ENCODE assay signal across 21 mouse cellular contexts in genomic region chr12:44925901-44926300, GRCm38 (mm10).
A peak's percentile ranks its signal among the peaks of the same experiment; 100 is the strongest.
DNase-seq lines count a peak whose midpoint lies in the region; ATAC-seq lines count a peak whose summit lies in the region.
"Had no signal": no experiment of that assay in that cellular context is flagged by ENCODE, and none has a peak within 500 bp of the region (broad histone marks: within the 10 kb centered on the region; RNA-seq: fewer than 3 reads in every experiment).

No protein-coding gene starts in this region.

- peak; percentile 30 for DNase-seq in embryo, embryonic 10 days (ENCODE audit: low spot score)
- DNase-seq in embryo, embryonic 9.5 days (ENCODE audit: extremely low spot score): no peak
- peak; percentile 12 for DNase-seq in testis, postnatal 14 days (ENCODE audit: low spot score)
- DNase-seq in testis, postnatal 10 days (ENCODE audit: low spot score): no peak
- DNase-seq in embryo, embryonic 11 days: peak; percentile 10
- DNase-seq: adrenal gland, adult 2 months; adrenal gland, postnatal 25 days; cerebellum, adult 11 months; cerebellum, adult 8-10 months; gastrocnemius, adult 2 months; gastrocnemius, postnatal 25 days had no signal

- H3K36me3 ChIP-seq in forebrain, embryonic 15.5 days: no peaks in the 10 kb centered on the region
- H3K36me3 ChIP-seq: embryonic facial prominence, embryonic 15.5 days; forebrain, embryonic 10.5 days; heart, embryonic 12.5 days; hindbrain, embryonic 10.5 days; hindbrain, embryonic 15.5 days had no signal

- H3K4me2 ChIP-seq in forebrain, embryonic 15.5 days (replicated peaks): no peak overlapping the region
- H3K4me2 ChIP-seq: embryonic facial prominence, embryonic 15.5 days; heart, embryonic 12.5 days; hindbrain, embryonic 15.5 days had no signal

- no peak overlapping the region for H3K9ac ChIP-seq in forebrain, embryonic 15.5 days (replicated peaks)
- H3K9ac ChIP-seq: embryonic facial prominence, embryonic 15.5 days; heart, embryonic 12.5 days; hindbrain, embryonic 15.5 days had no signal

- no peak for ATAC-seq in forebrain, embryonic 15.5 days (replicated peaks)
- ATAC-seq: inflammation-experienced regulatory T-cells, adult 6 months; intestine, postnatal 0 days had no signal

- H3K9me3 ChIP-seq in forebrain, embryonic 15.5 days: no peaks in the 10 kb centered on the region
- H3K9me3 ChIP-seq: embryonic facial prominence, embryonic 15.5 days; forebrain, embryonic 10.5 days; heart, embryonic 12.5 days; hindbrain, embryonic 10.5 days; hindbrain, embryonic 15.5 days had no signal

- H3K27ac ChIP-seq in forebrain, embryonic 15.5 days (replicated peaks): no peak overlapping the region
- H3K27ac ChIP-seq: embryonic facial prominence, embryonic 15.5 days; forebrain, embryonic 10.5 days; gastrocnemius, adult 2 months; hindbrain, embryonic 10.5 days; hindbrain, embryonic 15.5 days had no signal

- H3K4me3 ChIP-seq in forebrain, embryonic 15.5 days: no peak overlapping the region
- H3K4me3 ChIP-seq: embryonic facial prominence, embryonic 15.5 days; erythroblast, embryonic 14.5 days; forebrain, embryonic 10.5 days; gastrocnemius, adult 2 months; heart, embryonic 12.5 days; hindbrain, embryonic 10.5 days; hindbrain, embryonic 15.5 days had no signal

- no peaks in the 10 kb centered on the region for H3K27me3 ChIP-seq in forebrain, embryonic 15.5 days
- H3K27me3 ChIP-seq: CH12.LX; embryonic facial prominence, embryonic 15.5 days; heart, embryonic 12.5 days; hindbrain, embryonic 15.5 days had no signal

- no peaks in the 10 kb centered on the region for H3K4me1 ChIP-seq in forebrain, embryonic 15.5 days
- H3K4me1 ChIP-seq: embryonic facial prominence, embryonic 15.5 days; hindbrain, embryonic 15.5 days had no signal

- WGBS in forebrain, embryonic 15.5 days: 62% methylated on average over 3 of the region's 3 CpGs

Comparison
In these comparisons a context has a peak if more than half of its experiments do, and no peak if none do; other contexts are left out.
1. DNase-seq: peak in embryo, embryonic 10 days (single experiment), testis, postnatal 14 days (single experiment) and embryo, embryonic 11 days (single experiment); none in embryo, embryonic 9.5 days (single experiment) and testis, postnatal 10 days (single experiment).